In the genomic region with DNA sequence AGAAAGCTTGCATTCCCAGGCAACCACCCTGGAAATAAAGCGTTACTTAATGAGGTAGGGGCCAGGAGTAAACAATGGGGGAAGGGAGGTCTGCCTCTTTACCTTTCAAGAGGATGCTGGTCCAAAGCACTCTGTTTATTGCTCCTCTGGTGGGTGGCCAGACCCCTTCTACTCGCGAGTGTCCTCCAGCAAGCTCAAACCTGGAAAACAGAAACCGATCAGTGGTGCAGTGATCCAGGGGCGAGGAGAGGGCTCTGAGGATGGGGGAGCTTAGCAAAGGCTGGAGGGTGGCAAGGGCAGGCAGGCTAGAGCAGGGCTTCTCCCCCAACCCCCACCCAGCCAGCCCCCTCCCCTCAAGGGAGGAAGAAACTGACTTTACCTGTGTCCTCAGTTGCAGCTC, we compare ENCODE assay signal across 9 mouse cellular contexts. TPM values are rescaled to one million over a fixed set of nuclear protein-coding genes. Genes with fewer than 3 reads are reported as not detected.
DNase-seq lines count a peak whose midpoint lies in the region; ATAC-seq and TF ChIP-seq lines count a peak whose summit lies in the region.
"Had no signal": no experiment of that assay in that cellular context is flagged by ENCODE, and none has a peak within 500 bp of the region (broad histone marks: within the 10 kb centered on the region; RNA-seq: fewer than 3 reads in every experiment).

No protein-coding gene starts in this region.

- DNase-seq in kidney, adult 11 months = peak; percentile 12
- no peak for DNase-seq in kidney, postnatal 4 days
- DNase-seq in MEL (ENCODE audit: low read depth, low spot score) (no peak), liver (peak; percentile 5)
- no peak for DNase-seq in cerebellum, adult 11-12 months
- no peak for DNase-seq in spleen, postnatal 14 days (ENCODE audit: low spot score in 2 of 2)

- H3K36me3 ChIP-seq in MEL (ENCODE audit: control insufficient read depth in 1 of 2, insufficient read depth in 2 of 2, low read length in 2 of 2) = peaks cover 0 to 9% of the 10 kb centered on the region in 2 experiments; a peak in 2 of 4 replicates
- no peaks in the 10 kb centered on the region for H3K36me3 ChIP-seq in forebrain, embryonic 13.5 days (ENCODE audit: poor library complexity, severe bottlenecking)
- H3K36me3 ChIP-seq in stomach, embryonic 15.5 days = no peaks in the 10 kb centered on the region

- peak overlapping the region; percentile 81 for H3K9ac ChIP-seq in MEL (ENCODE audit: control insufficient read depth, low read depth, low read length, poor library complexity, severe bottlenecking)
- H3K9ac ChIP-seq in forebrain, embryonic 13.5 days = peak overlapping the region; percentile 84
- peak overlapping the region; percentile 60 for H3K9ac ChIP-seq in stomach, embryonic 15.5 days

- H3K9me3 ChIP-seq in MEL (replicated peaks; ENCODE audit: insufficient read depth, low read length) = no peaks in the 10 kb centered on the region
- H3K9me3 ChIP-seq in forebrain, embryonic 13.5 days (replicated peaks) = no peaks in the 10 kb centered on the region
- no peaks in the 10 kb centered on the region for H3K9me3 ChIP-seq in stomach, embryonic 15.5 days

- peak overlapping the region; percentile 82 to 92 for H3K4me3 ChIP-seq in MEL (ENCODE audit: control insufficient read depth in 1 of 2, insufficient read depth in 1 of 2, low read depth in 2 of 2, low read length in 2 of 2)
- H3K4me3 ChIP-seq in forebrain, embryonic 13.5 days = peak overlapping the region; percentile 77
- H3K4me3 ChIP-seq in stomach, embryonic 15.5 days (replicated peaks) = peak overlapping the region; percentile 89

- no peak for TF ChIP-seq POLR2A in MEL (IDR thresholded peaks at IDR 0.05; ENCODE audit: control insufficient read depth in 1 of 2, insufficient read depth in 1 of 2, low read depth in 1 of 2, low read length in 2 of 2, poor library complexity in 1 of 2)

- no peak for TF ChIP-seq RAD21 in MEL (IDR thresholded peaks at IDR 0.05; ENCODE audit: low read depth, low read length)

- TF ChIP-seq EP300 in MEL (IDR thresholded peaks at IDR 0.05; ENCODE audit: low read depth in 1 of 2, low read length in 2 of 2) = no peak

- H3K79me2 ChIP-seq in MEL (ENCODE audit: control insufficient read depth, insufficient read depth, low read length, poor library complexity) = peaks cover 8% of the 10 kb centered on the region

- peak overlapping the region; percentile 97 for H3K4me2 ChIP-seq in forebrain, embryonic 13.5 days
- H3K4me2 ChIP-seq in stomach, embryonic 15.5 days = peak overlapping the region; percentile 91

- TF ChIP-seq CTCF in MEL (IDR thresholded peaks at IDR 0.05 in 2 of 3, conservative IDR thresholded peaks at IDR 0.05 in 1 of 3; ENCODE audit: control insufficient read depth in 1 of 3, insufficient read depth in 1 of 3, low read depth in 2 of 3, low read length in 3 of 3, poor library complexity in 1 of 3, severe bottlenecking in 1 of 3) = no peak

- H3K4me1 ChIP-seq in MEL (ENCODE audit: control insufficient read depth in 1 of 2, insufficient read depth in 2 of 2, low read length in 2 of 2) = peaks cover 2 to 7% of the 10 kb centered on the region in 2 experiments; a peak in 3 of 4 replicates
- peaks cover 17% of the 10 kb centered on the region for H3K4me1 ChIP-seq in forebrain, embryonic 13.5 days
- H3K4me1 ChIP-seq in stomach, embryonic 15.5 days = peaks cover 10% of the 10 kb centered on the region

- H3K27me3 ChIP-seq in MEL (ENCODE audit: control insufficient read depth in 1 of 2, insufficient read depth in 2 of 2, low read length in 2 of 2) = no peaks in the 10 kb centered on the region
- H3K27me3 ChIP-seq in forebrain, embryonic 13.5 days = no peaks in the 10 kb centered on the region
- no peaks in the 10 kb centered on the region for H3K27me3 ChIP-seq in stomach, embryonic 15.5 days (replicated peaks)

- no peak overlapping the region for H3K27ac ChIP-seq in MEL (ENCODE audit: control insufficient read depth, low read depth, low read length)
- no peak overlapping the region; the same call in 1 of the 2 replicates for H3K27ac ChIP-seq in forebrain, embryonic 13.5 days
- peak overlapping the region; percentile 23; the same call in 1 of the 2 replicates for H3K27ac ChIP-seq in stomach, embryonic 15.5 days

- ATAC-seq in forebrain, embryonic 13.5 days = no peak
- ATAC-seq in stomach, embryonic 15.5 days (ENCODE audit: insufficient read depth, low FRiP score, low read depth) = no peak

- WGBS in forebrain, embryonic 13.5 days = 2% methylated on average over 5 of the region's 5 CpGs
- 0% methylated on average over 5 of the region's 5 CpGs for WGBS in stomach, embryonic 15.5 days

TF ChIP-seq in MEL, 35 proteins besides CTCF, POLR2A, EP300 and RAD21:
- TF ChIP-seq USF2 (IDR thresholded peaks at IDR 0.05; ENCODE audit: borderline replicate concordance in 1 of 2, insufficient read depth in 1 of 2, low read depth in 1 of 2, low read length in 2 of 2) (no peak), GATA1 (IDR thresholded peaks at IDR 0.05; ENCODE audit: low read depth, low read length) (no peak), BHLHE40 (IDR thresholded peaks at IDR 0.05; ENCODE audit: borderline replicate concordance, low read depth, low read length) (no peak), MAZ (IDR thresholded peaks at IDR 0.05; ENCODE audit: low read depth, low read length) (no peak), CHD2 (IDR thresholded peaks at IDR 0.05; ENCODE audit: low read length) (no peak), CHD1 (IDR thresholded peaks at IDR 0.05; ENCODE audit: low read depth, low read length) (no peak), ZC3H11A (IDR thresholded peaks at IDR 0.05; ENCODE audit: low read depth, low read length) (no peak), RCOR1 (IDR thresholded peaks at IDR 0.05; ENCODE audit: low read depth, low read length) (no peak), TBP (IDR thresholded peaks at IDR 0.05; ENCODE audit: low read depth, low read length) (no peak)

RNA-seq across cellular contexts. Expression of gene Asb7, which starts 0.7 kb away (rescaled TPM):
- 6.8 and 7.1 TPM in 2 replicates for total RNA-seq in MEL (2012; rRNA removed)
- polyA plus RNA-seq in MEL (2012; ENCODE audit: insufficient read depth in 1 of 2, insufficient read length in 2 of 2, low read depth in 1 of 2, low replicate concordance in 2 of 2, missing spikeins in 1 of 2) = 10 to 100 TPM in 1 of 2 experiments, not detected in 1; 12.5 TPM
- 16.1 and 16.8 TPM in 2 replicates for polyA plus RNA-seq in forebrain, embryonic 13.5 days (2015; fragmentation: Nextera tagmentation; extraction: Ambion mirVana)
- polyA plus RNA-seq in stomach, embryonic 15.5 days (2015; fragmentation: Nextera tagmentation; extraction: Ambion mirVana) = 12.1 and 12.2 TPM in 2 replicates

RNA-seq across cellular contexts. Expression of gene Lins1, which starts 1.0 kb away (rescaled TPM):
- 6.9 and 9.1 TPM in 2 replicates for total RNA-seq in MEL (2012; rRNA removed)
- polyA plus RNA-seq in MEL (2012; ENCODE audit: insufficient read depth in 1 of 2, insufficient read length in 2 of 2, low read depth in 1 of 2, low replicate concordance in 2 of 2, missing spikeins in 1 of 2) = 10 to 100 TPM in 1 of 2 experiments, not detected in 1; 14.5 TPM
- 16.9 and 22.7 TPM in 2 replicates for polyA plus RNA-seq in forebrain, embryonic 13.5 days (2015; fragmentation: Nextera tagmentation; extraction: Ambion mirVana)
- polyA plus RNA-seq in stomach, embryonic 15.5 days (2015; fragmentation: Nextera tagmentation; extraction: Ambion mirVana) = 14.5 and 15.6 TPM in 2 replicates

RNA-seq across cellular contexts. Expression of gene Cers3, which starts 54.6 kb away (rescaled TPM):
- total RNA-seq in MEL (2012; rRNA removed) = not detected in 2 replicates
- polyA plus RNA-seq in MEL (2012; ENCODE audit: insufficient read depth in 1 of 2, insufficient read length in 2 of 2, low read depth in 1 of 2, low replicate concordance in 2 of 2, missing spikeins in 1 of 2) = under 1 TPM in 1 of 2 experiments, not detected in 1; 0.04 TPM
- 0.46 and 0.57 TPM in 2 replicates for polyA plus RNA-seq in forebrain, embryonic 13.5 days (2015; fragmentation: Nextera tagmentation; extraction: Ambion mirVana)
- polyA plus RNA-seq in stomach, embryonic 15.5 days (2015; fragmentation: Nextera tagmentation; extraction: Ambion mirVana) = 6.7 and 11.2 TPM in 2 replicates
- total RNA-seq: neutrophil, adult 5-6 weeks had no signal

Comparison
In these comparisons a context has a peak if more than half of its experiments do, and no peak if none do; other contexts are left out.
1. DNase-seq: peak in kidney, adult 11 months (single experiment) and liver (single experiment); none in kidney, postnatal 4 days (0 of 2), MEL (single experiment), cerebellum, adult 11-12 months (single experiment) and spleen, postnatal 14 days (0 of 2).
2. Peak in every context shown above with its lines, with median percentiles within 50 percentile points of each other: H3K4me3 ChIP-seq and H3K9ac ChIP-seq.